Mouse (Mus musculus) myocyte (in vitro differentiated cells): ENCODE measurements around the gene Kcnc3. TPM values are rescaled to one million over a fixed set of nuclear protein-coding genes. Genes with fewer than 3 reads are reported as not detected.

Experiments used
- H3K27me3 ChIP-seq: one replicate; pipeline ENCODE4 v1.6.1; 2011; ENCODE audit not compliant: control insufficient read depth, insufficient read depth, insufficient read length
- H3K36me3 ChIP-seq: one replicate; pipeline ENCODE4 v1.6.1; 2011; ENCODE audit not compliant: control insufficient read depth, insufficient read depth
- H3K4me2 ChIP-seq: one replicate; pipeline ENCODE4 v1.6.1; 2011; ENCODE audit warnings: low read depth, control low read depth
- H3K4me3 ChIP-seq: one replicate; pipeline ENCODE4 v1.5.1; 2011; ENCODE audit warnings: mild to moderate bottlenecking, control low read depth, moderate library complexity
- H3K79me2 ChIP-seq: one replicate; pipeline ENCODE4 v1.6.1; 2011; ENCODE audit not compliant: control insufficient read depth, insufficient read depth
- H3ac ChIP-seq: one replicate; pipeline ENCODE4 v1.6.1; 2011; ENCODE audit not compliant: control insufficient read depth, insufficient read length
- CEBPB ChIP-seq: IDR thresholded peaks from 2 replicates; pipeline ENCODE4 v1.6.1; 2011; ENCODE audit warnings: mild to moderate bottlenecking, moderate library complexity; ENCODE audit not compliant: poor library complexity, insufficient read depth, severe bottlenecking
- E2F4 ChIP-seq: IDR thresholded peaks from one replicate; pipeline ENCODE4 v1.6.1; 2011; ENCODE audit warnings: mild to moderate bottlenecking, control low read depth, moderate library complexity; ENCODE audit not compliant: insufficient read depth
- MAX ChIP-seq: IDR thresholded peaks from one replicate; pipeline ENCODE4 v1.6.1; 2011; ENCODE audit warnings: low read depth, mild to moderate bottlenecking, control low read depth
- MYOD1 ChIP-seq, 3 experiments: IDR thresholded peaks; one replicate each; pipeline ENCODE4 v1.6.1; 2011; ENCODE audit warnings: control low read depth in 2 of 3, low read depth in 2 of 3, mild to moderate bottlenecking in 2 of 3, moderate library complexity in 1 of 3; ENCODE audit not compliant: insufficient read length in 2 of 3, control insufficient read depth in 1 of 3
- MYOG ChIP-seq, 3 experiments: IDR thresholded peaks; one replicate each; pipeline ENCODE4 v1.6.1; 2011; ENCODE audit warnings: control low read depth in 2 of 3, low read depth in 2 of 3, mild to moderate bottlenecking in 2 of 3; ENCODE audit not compliant: insufficient read length in 2 of 3, control insufficient read depth in 1 of 3, insufficient read depth in 1 of 3
- POLR2A ChIP-seq: IDR thresholded peaks from one replicate; pipeline ENCODE4 v1.6.1; 2011; ENCODE audit warnings: low read depth, mild to moderate bottlenecking, control low read depth, moderate library complexity; ENCODE audit not compliant: insufficient read length
- POLR2AphosphoS2 ChIP-seq: IDR thresholded peaks from one replicate; pipeline ENCODE4 v1.6.1; 2011; ENCODE audit warnings: low read depth, control low read depth; ENCODE audit not compliant: insufficient read length
- REST ChIP-seq: IDR thresholded peaks from one replicate; pipeline ENCODE4 v1.6.1; 2011; ENCODE audit warnings: mild to moderate bottlenecking, control low read depth, moderate library complexity; ENCODE audit not compliant: insufficient read depth, insufficient read length
- SRF ChIP-seq: IDR thresholded peaks from one replicate; pipeline ENCODE4 v1.6.1; 2011; ENCODE audit warnings: low read depth; ENCODE audit not compliant: control insufficient read depth, insufficient read length
- TCF12 ChIP-seq: IDR thresholded peaks from one replicate; pipeline ENCODE4 v1.6.1; 2011; ENCODE audit warnings: mild to moderate bottlenecking, control low read depth; ENCODE audit not compliant: poor library complexity, insufficient read depth, severe bottlenecking
- TCF3 ChIP-seq: IDR thresholded peaks from one replicate; pipeline ENCODE4 v1.6.1; 2011; ENCODE audit warnings: low read depth, control low read depth; ENCODE audit not compliant: insufficient read length
- USF1 ChIP-seq: IDR thresholded peaks from one replicate; pipeline ENCODE4 v1.6.1; 2011; ENCODE audit warnings: low read depth, mild to moderate bottlenecking, control low read depth, moderate library complexity
- polyA plus RNA-seq: library from polyadenylated mRNA; unstranded; fragments of >200 nt; fragmentation: generic; extraction: Trizol; gene quantifications from one replicate; pipeline ENCODE4 v1.2.1, GENCODE M21; 2012; ENCODE audit warnings: missing spikeins

The Kcnc3 gene
- polyA plus RNA-seq, 1 experiment: 0.92 TPM

DNA sequence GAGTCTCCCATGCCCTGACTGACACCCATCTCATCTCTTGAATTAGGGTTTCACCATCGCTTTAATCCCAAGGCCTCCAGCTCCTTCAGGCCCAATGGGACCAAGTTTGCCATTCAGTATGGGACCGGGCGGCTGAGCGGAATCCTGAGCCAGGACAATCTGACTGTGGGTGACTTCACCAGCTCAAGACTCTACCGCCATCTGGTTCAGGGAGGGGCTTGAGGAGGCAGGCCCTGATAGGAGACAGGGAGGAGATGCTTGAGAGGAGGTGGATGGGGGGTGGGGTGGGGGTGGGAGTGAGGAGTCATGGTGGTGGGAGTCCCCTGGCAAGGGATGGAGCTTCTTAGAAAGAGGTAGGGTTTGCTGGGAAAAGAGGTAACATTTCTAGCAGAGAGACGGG is 8.8 kb upstream of the Kcnc3 start:
- no peaks in the 10 kb centered on the region for H3K79me2 ChIP-seq
- H3K27me3 ChIP-seq: peaks cover 46% of the 10 kb centered on the region
- TF ChIP-seq POLR2A (no peak), SRF (no peak)

DNA sequence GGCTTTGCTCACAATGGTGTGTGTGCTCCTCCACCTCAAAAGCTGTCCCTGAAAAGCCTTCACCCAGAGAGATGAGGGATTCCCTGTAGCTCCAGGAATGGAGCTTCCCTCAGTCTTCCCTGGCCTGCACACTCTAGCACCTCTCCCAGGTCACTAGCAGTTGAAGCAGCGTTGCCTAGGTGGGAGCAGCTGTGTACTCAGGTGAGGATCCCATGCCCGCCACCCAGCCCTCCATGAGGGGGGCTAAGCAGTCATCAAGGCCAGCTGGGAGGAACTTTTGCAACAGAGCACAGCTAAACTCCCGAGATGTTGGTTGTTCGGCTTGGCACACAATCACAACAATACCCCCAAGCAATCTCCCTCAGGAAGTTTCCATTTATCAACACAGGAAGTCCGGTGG is 7.8 kb upstream of the Kcnc3 start:
- H3K27me3 ChIP-seq: peaks cover 56% of the 10 kb centered on the region
- H3ac ChIP-seq: no peak overlapping the region

More for the DNA sequence above, 8.8 kb upstream of the Kcnc3 start:
- H3K4me2 ChIP-seq: no peak overlapping the region
- no peak overlapping the region for H3K4me3 ChIP-seq
- no peaks in the 10 kb centered on the region for H3K36me3 ChIP-seq
- H3ac ChIP-seq: no peak overlapping the region

DNA sequence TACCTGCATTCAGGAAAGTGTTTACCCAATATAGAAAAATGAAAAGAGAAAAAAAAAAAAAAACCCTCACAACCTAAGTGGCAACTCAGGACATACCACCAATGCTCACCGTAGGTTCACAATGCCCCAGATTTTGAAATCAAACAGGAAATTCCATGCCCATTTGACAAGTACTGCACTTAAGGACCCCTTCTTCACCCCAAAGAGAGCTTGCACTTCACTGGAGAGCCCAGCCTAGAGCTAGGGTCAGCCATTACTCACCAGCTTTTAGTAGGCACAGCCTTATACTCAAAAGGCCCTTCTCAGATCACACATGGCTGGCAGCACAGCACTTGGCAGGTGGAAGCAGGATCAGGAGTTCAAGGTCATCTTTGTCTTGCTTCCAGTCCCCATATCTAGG is 7.3 kb upstream of the Kcnc3 start:
- Histone ChIP-seq H3K36me3 (no peaks in the 10 kb centered on the region), H3K4me3 (no peak overlapping the region), H3K4me2 (no peak overlapping the region), H3K79me2 (no peaks in the 10 kb centered on the region), H3K27me3 (peaks cover 61% of the 10 kb centered on the region), H3ac (no peak overlapping the region)
- TF ChIP-seq CEBPB (no peak), MAX (no peak), TCF12 (no peak), TCF3 (no peak), MYOG (IDR thresholded peaks at IDR 0.05; ENCODE audit: control insufficient read depth in 1 of 3, insufficient read depth in 1 of 3, insufficient read length in 2 of 3, low read depth in 2 of 3) (no peak), E2F4 (no peak)

More for the DNA sequence above, 7.8 kb upstream of the Kcnc3 start:
- no peaks in the 10 kb centered on the region for H3K79me2 ChIP-seq
- H3K4me3 ChIP-seq: no peak overlapping the region
- H3K4me2 ChIP-seq: no peak overlapping the region
- H3K36me3 ChIP-seq: no peaks in the 10 kb centered on the region
- TF ChIP-seq REST: no peak
- TF ChIP-seq USF1: no peak
- no peak for TF ChIP-seq E2F4
- no peak for TF ChIP-seq TCF12
- no peak for TF ChIP-seq MYOD1 (IDR thresholded peaks at IDR 0.05; ENCODE audit: control insufficient read depth in 1 of 3, insufficient read length in 2 of 3, low read depth in 2 of 3)
- no peak for TF ChIP-seq SRF
- TF ChIP-seq CEBPB: no peak
- TF ChIP-seq POLR2A: no peak
- TF ChIP-seq MYOG (IDR thresholded peaks at IDR 0.05; ENCODE audit: control insufficient read depth in 1 of 3, insufficient read depth in 1 of 3, insufficient read length in 2 of 3, low read depth in 2 of 3): no peak
- TF ChIP-seq TCF3: no peak
- TF ChIP-seq MAX: no peak
- TF ChIP-seq POLR2AphosphoS2: no peak

DNA sequence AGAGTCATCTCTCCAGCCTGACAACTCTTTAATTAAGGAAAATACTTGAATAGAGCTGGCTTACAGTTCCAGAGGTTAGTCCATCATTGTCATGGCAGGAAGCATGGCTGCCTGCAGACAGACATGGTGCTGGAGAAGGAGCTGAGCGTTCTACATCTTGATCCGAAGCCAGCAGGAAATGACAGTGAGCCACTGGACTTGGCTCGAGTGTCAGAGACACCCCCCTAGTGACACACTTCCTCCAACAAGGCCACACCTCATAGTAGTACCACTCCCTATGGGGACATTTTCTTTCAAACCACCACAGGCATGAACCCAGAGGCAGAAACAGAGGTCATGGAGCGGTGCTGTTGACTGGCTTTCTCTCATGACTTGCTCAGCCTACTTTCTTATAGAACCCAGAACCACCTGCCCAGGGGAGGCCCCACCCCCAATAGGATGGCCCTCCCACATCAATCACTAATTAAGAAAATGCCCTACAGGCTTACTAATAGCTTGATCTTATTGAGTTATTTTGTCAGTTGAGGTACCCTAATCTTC is 6.1 kb upstream of the Kcnc3 start:
- Histone ChIP-seq H3ac (no peak overlapping the region), H3K79me2 (no peaks in the 10 kb centered on the region), H3K27me3 (peaks cover 71% of the 10 kb centered on the region), H3K4me2 (no peak overlapping the region), H3K36me3 (no peaks in the 10 kb centered on the region), H3K4me3 (no peak overlapping the region)
- TF ChIP-seq MYOG (IDR thresholded peaks at IDR 0.05; ENCODE audit: control insufficient read depth in 1 of 3, insufficient read depth in 1 of 3, insufficient read length in 2 of 3, low read depth in 2 of 3): no peak
- no peak for TF ChIP-seq CEBPB

DNA sequence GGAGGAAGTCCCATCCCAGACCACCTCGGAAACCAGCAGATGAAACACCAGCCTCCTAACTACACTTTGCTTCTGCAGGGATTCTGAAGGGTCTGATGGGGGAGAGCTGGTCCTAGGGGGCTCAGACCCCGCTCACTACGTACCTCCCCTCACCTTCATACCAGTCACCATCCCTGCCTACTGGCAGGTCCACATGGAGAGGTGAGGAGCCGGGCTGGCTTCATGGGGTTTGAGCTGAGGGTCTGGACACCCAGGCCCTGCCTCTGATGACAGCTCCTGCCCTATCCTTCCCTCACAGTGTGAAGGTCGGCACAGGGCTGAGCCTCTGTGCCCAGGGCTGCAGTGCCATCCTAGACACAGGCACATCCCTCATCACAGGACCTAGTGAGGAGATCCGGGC is 5.5 kb upstream of the Kcnc3 start:
- Histone ChIP-seq H3K4me3 (no peak overlapping the region), H3K79me2 (no peaks in the 10 kb centered on the region), H3ac (no peak overlapping the region), H3K27me3 (peaks cover 72% of the 10 kb centered on the region), H3K4me2 (no peak overlapping the region), H3K36me3 (no peaks in the 10 kb centered on the region)
- no peak for TF ChIP-seq MYOG (IDR thresholded peaks at IDR 0.05; ENCODE audit: control insufficient read depth in 1 of 3, insufficient read depth in 1 of 3, insufficient read length in 2 of 3, low read depth in 2 of 3)
- TF ChIP-seq TCF3: no peak
- no peak for TF ChIP-seq USF1
- TF ChIP-seq CEBPB: no peak
- TF ChIP-seq POLR2A: no peak
- TF ChIP-seq E2F4: no peak
- no peak for TF ChIP-seq SRF
- TF ChIP-seq REST: no peak
- TF ChIP-seq MYOD1 (IDR thresholded peaks at IDR 0.05; ENCODE audit: control insufficient read depth in 1 of 3, insufficient read length in 2 of 3, low read depth in 2 of 3): no peak
- TF ChIP-seq POLR2AphosphoS2: no peak
- TF ChIP-seq MAX: no peak
- TF ChIP-seq TCF12: no peak
